Mouse (Mus musculus) embryo, embryonic 11.5 days (tissue): ENCODE data around the gene Mettl7b.

Source experiments
- DNase-seq: peaks from one replicate; pipeline ENCODE4 v3.0.0-alpha.2; 2012; ENCODE audit warnings: low read depth, low spot score

Mettl7b gene

DNA sequence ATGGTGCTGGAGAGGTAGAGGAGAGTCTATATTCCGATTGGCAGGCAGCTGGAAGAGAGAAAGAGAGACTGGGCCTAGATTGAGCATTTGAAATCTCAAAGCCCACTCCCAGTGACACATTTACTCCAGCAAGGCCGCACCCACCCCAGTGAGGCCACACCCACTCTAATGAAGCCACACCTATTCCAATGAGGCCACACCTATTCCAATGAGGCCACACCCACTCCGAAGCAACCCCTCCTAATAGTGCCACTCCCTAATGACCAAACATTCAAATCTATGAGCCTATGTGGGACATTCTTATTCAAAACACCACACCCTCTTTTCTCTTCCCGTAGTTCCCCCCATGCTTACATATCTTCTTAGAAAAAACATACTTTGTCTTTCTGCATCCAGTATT, 13.3 kb downstream of the Mettl7b start:
- no peak for DNase-seq

- DNase-seq: no peak
Measured at GRCm38 (mm10) chr10:128945675-128946074, 15.1 kb downstream of the Mettl7b start.

GRCm38 (mm10) chr10:128940475-128941061, 20.2 kb downstream of the Mettl7b start:
- no peak for DNase-seq

DNA sequence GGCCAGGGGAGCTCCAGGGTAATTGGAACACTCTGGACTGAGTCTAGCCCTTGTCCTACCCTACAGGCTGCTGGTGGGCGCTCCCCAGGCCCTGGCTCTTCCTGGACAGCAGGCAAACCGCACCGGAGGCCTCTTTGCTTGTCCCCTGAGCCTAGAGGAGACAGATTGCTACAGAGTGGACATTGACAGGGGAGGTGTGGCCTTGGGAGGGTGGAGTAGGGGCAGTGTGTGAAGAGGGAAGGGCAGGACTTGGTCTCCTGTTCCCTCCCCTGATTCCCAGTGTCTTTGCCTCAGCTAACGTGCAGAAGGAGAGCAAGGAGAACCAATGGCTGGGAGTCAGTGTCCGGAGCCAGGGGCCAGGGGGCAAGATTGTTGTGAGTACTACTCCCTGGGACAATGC, 21.8 kb downstream of the Mettl7b start:
- no peak for DNase-seq

GRCm38 (mm10) chr10:128938457-128938856, 22.3 kb downstream of the Mettl7b start:
- no peak for DNase-seq

DNA sequence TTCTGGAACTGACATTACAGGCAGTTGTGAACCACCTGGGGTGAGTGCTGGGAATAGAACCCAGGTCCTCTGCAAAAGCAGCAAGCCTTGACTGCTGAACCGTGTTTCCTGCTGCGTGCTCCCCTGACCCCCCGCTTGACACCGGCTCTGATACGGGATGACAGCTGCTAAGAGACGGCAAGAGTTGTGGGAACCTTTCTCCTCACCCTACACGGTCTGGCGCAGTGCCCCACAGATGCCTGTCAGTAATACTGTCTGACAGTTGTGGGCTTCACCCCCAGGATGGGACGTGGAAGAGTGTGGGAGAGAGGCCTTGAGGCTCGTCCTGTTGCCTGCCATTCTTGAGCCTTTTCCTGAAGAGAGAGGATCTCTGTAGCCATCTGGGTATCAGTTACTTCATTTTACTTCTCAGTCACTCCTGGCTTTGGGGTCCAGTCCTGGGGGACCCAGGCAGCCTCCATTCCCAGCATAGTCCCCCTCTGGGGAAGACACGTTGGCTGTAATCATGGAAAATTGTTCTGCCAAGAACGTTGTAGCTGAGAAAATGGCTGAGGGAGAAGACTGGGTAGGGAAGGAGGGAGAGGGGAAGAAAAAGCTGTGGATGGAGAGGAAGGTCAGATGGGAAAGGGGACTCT, 22.9 kb downstream of the Mettl7b start:
- no peak for DNase-seq

- no peak for DNase-seq
Measured at GRCm38 (mm10) chr10:128935826-128936440, 24.9 kb downstream of the Mettl7b start.

GRCm38 (mm10) chr10:128934997-128935787, 25.6 kb downstream of the Mettl7b start:
- DNase-seq: no peak

GRCm38 (mm10) chr10:128933976-128934721, 26.6 kb downstream of the Mettl7b start:
- DNase-seq: no peak

- no peak for DNase-seq
Measured at GRCm38 (mm10) chr10:128933574-128933973, 27.2 kb downstream of the Mettl7b start, which contains the start of gene Itga7. Itga7 (plus strand) TSS chr10:128933818.

GRCm38 (mm10) chr10:128931441-128931840, 29.3 kb downstream of the Mettl7b start:
- DNase-seq: no peak

GRCm38 (mm10) chr10:128929638-128930378, 31.0 kb downstream of the Mettl7b start:
- DNase-seq: no peak

DNA sequence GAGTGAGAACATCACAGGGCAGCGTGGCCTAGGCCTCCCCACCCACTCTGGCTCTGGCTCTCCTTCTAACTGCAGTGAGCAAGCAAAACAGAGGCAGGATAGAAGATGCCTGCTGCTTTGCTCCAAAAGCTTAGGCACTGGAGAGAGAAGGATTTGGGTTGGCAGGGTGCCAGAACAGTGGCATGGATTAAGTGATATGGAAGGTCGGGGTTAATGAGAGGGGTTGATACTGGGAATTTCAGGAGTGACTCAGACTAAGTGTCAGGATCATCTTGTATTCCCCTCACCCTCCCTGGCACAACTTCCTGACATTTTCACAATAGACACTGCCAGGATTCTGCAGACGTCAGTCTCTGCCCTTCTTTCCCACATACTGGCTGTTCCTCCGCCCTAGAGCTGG, 32.4 kb downstream of the Mettl7b start:
- no peak for DNase-seq

GRCm38 (mm10) chr10:128923935-128924334, 36.9 kb downstream of the Mettl7b start, which contains the start of gene Bloc1s1:
Bloc1s1 (minus strand) TSS chr10:128924035.
- no peak for DNase-seq

- DNase-seq: peak; percentile 95
Measured at GRCm38 (mm10) chr10:128923013-128923691, 37.6 kb downstream of the Mettl7b start.

GRCm38 (mm10) chr10:128922822-128923012, 38.1 kb downstream of the Mettl7b start, which contains the start of gene Rdh5:
Rdh5 (minus strand) TSS chr10:128922888.
- DNase-seq: no peak

GRCm38 (mm10) chr10:128921883-128922821, 38.6 kb downstream of the Mettl7b start:
- DNase-seq: no peak

DNA sequence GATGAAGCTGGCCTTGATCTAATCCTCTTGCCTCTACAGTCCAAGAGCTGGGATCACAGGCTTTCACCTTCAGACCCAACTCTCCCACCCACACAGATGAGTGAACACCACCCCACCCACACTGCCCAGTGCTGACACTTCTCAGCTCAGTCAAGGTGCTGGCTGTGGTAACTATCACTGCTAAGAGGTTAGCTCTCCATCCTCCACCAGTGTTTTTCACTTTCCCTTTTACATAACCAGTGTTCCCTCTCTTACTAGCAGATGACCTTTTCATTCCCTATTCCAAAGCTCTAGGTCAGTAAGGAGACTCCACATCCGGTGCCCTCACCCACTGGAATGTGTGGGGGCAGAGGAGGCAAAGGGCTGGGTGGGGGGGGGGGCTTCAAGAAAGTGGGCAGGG, 39.5 kb downstream of the Mettl7b start:
- no peak for DNase-seq

- no peak for DNase-seq
Measured at GRCm38 (mm10) chr10:128920736-128921161, 40.0 kb downstream of the Mettl7b start.
